Mouse (Mus musculus) frontal cortex, postnatal 14 days (tissue): ENCODE measurements around the gene Rpl26.
"Not testable (repeated sequence)": the region's sequence is repeated elsewhere in the genome, so short reads cannot be mapped to it uniquely, and the experiment has no call there.

Experiments used
- DNase-seq, 2 experiments: peaks; one replicate each; pipeline ENCODE4 v3.0.0; 2022; ENCODE audit warnings: low spot score in 2 of 2

Rpl26 gene

DNA sequence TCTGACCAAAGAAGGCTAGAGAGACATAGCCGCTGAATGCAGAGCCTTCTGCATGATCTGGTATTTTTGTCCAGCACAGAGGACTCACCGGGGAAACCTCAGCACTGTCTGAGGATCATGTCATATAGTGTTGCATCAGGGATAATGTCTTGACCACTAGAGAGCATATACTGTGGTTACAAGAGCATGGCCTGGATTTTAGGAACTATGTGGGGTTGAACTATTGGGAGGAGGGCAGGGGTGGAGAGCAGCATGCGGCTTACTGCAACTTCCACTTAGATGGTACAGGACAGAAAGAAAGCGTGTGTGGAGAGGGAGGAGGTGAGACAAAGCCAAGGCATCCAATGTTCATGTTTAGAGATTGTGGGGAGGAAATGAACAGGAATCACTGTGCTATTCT is 13.2 kb downstream of the Rpl26 start:
- DNase-seq, result no peak

DNA sequence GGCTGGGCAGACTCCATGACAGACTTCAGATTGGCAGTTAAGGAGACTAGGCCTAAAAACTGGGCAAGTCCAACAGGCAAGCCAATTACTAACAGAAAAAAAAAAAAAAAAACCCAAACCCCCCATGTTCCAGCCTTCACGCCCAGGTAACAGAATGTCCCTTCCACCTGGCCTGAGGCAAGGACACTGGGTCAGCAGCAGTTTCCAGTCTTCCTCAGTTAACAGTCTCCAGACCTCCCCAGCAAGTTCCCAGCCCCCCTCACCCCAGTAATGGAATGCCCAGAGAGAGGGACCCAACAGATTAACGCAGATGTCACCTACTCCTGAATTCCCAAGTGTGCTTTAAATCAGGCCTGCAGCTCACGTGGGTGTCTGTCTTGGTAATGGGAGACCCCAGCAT is 21.8 kb downstream of the Rpl26 start:
- DNase-seq, result no peak

DNA sequence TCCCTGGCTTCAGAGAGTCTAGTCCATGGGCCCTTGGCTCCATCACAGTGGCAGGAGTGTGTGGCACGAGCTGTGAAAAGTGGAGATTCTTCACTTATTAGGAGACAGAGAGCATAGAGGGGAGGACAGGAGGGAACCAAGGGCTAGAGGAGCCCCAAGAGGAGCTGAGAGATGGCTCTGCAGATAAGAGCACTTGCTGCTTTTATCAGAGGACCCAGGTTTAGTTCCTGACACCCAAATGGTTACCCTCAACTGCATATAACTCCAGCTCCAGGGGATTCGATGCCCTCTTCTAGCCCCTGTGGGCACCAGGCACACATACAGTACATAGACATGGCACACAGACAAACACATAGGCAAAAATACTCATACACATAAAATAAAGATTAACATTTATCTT is 23.4 kb downstream of the Rpl26 start:
- no peak for DNase-seq

DNA sequence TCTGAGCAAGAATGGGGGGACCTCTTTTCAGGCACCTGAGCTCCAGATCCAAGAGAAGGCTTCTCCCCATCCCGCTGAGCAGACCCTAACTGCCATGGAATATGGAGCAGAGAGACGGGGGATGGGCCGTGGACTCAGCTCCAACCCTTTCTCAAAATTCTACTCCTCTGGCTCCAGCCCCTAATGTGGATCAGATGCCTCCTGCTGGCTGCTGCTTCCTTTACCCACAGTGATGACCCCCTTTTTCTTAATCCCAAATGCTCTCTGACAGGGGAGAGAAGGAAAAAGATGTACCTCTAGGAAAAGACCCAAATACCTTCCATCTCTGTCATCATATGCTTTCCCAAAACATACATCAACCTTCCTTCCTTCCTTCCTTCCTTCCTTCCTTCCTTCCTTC is 25.6 kb downstream of the Rpl26 start, which contains the start of gene Odf4:
Gene Odf4, minus strand, starts transcription at position 101 of the 400 bp plus-strand sequence.
- DNase-seq, result no peak

DNA sequence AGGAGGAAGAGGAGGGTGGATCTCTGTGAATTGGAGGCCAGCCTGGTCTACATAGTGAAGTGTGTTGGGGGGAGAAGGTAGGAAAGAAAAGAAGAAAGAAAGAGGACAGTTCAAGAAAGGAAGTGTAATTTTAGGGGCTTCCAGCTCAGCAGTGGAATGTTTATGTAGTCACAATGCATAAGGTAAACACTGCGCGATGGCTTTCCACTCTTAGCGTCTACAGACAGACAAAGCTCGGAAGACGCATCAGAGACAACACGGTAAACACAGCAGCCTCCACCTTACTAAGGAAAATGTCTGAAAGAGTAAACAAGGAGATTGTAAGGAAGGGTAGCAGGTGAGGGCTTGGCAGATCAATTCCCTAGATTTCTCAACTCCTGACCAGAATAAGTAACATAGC is 28.6 kb downstream of the Rpl26 start:
- no peak for DNase-seq

DNA sequence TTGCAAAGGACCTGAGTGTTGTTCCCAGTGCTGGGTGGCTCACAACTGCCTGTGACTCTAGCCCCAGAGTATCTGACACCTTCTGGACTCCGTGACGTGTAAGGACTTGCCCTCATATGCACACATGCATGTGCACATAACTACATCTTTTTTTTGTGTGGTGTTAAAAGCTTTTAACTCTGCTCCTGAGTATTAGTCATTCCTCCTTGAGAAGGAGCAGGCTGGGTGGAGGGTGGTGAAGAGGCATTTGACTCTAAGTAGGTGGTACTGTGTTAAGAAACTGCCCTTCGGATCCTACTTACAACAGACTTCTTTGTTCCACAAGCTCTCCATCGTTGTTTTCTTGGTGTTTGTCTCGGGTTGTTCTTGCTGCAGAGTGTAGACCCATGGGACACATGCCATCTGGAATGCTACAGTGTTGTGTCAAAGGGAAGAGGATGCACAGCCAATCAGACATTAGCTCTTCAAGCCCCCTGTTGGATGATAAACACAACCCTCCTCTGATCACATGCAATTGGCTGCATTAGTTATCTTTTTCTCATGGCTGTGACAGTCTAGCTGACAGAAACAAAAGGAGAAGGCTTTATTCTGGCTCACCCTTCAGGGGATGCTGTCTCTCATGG is 32.6 kb downstream of the Rpl26 start:
- DNase-seq, result no peak

DNA sequence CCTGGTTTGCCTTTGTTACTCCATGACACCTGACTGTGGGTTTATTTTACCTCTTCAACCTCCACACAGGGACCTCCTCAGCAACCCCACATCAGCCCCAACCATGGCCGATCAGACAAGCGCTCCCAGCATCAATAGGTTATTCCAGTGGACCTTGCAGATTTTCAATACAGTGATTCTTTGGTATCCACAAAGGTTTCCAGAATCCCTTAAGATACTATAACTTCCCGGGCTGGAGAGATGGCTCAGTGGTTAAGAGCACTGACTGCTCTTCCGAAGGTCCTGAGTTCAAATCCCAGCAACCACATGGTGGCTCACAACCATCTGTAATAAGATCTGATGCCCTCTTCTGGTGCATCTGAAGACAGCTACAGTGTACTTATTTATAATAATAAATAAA is 35.6 kb downstream of the Rpl26 start:
- DNase-seq, result not testable (repeated sequence)

DNA sequence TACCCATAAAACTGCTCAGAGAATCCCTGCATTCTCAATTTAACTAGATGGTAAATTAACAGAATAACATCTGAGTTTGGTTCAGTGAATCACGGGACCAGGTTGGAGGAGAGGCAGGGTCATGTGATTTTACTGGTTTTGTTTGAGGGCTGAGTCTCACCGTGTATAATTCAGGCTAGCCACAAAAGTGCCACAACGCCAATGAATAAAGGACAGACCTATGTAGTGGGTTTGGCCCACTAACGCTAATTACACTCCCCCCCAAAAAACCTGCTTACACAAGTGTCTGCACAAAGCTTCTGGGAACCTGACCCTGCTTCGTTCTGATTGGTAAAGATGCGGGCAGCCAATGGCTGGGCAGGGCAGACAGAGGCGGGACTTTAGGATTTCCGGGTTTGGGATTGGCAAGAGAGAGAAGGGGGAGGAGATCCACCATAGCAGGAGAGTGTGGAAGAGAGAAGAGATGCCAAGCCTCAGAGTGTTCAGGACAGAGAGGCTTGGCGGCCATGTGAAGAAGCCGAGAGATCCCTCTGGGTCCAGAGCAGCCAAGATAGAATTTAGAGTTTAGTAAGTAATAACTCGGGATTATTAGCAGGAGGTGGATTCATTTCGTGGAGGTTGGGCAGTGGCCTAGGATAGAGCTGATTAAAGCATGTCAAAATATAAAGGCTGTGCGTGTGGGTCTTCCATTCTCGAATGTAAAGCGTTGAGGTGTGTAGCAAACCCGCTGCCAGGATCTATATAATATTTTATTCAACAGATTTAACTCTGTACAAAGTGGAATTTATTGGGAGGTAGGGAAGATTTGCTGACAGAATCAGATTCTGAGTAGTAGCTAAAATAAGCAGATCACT is 38.3 kb downstream of the Rpl26 start:
- DNase-seq, result peak; percentile 79 to 87

DNA sequence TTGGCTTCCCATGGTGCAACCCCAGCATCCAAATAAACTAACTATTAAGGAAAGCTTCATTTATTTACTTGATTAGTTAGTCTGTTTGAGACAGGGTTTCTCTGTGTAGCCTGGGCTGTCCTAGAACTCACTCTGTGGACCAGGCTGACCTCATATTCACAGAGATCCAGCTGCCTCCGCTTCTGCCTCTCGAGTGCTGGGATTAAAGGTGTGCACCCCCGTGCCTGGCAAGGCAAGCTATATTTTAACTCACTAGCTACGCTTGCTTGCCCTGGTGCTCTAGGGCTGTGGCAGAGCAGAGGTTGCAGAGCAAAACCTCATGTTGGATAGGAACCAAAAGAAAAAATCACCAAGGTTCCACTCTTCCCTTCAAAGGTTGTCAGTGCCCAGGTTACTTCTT is 39.1 kb downstream of the Rpl26 start:
- DNase-seq, result no peak

DNA sequence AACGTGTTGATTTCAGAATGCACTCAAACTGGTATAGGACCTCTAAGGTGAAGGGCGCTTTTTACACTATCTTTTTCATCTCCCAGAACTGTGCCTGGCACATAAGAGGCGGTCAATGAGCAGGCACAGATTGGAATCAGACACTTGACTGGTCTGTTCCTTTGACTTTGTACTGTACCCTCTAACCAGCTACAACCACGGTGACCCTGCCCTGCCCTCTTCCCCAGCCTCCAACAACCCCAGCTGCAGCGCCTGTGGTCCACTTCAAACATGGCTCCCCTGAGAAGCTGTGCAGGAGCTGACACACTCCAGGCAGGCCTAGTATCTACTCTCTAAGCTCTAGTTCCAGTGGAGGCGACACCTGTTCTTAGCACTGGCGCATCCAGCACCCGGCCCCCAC is 41.3 kb downstream of the Rpl26 start:
- no peak for DNase-seq

DNA sequence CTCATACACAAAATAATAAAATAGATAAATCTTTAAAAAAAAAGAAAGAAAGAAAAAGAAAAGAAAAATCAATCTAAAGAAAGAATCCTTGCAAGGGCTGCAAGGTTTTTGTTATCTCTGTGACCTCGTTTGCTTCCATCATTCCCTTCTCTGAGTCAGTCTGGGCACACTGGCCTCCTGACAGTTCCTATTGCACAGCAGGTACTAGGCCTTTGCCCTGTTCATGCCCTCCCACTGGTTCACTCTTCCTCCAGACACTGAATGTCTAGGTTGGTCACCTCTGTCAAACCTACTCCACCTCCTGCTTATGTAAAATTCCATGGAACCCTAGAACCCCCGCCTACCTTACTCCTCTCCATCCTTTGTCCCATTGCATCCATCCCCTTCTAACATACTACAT is 43.9 kb downstream of the Rpl26 start:
- no peak for DNase-seq

DNA sequence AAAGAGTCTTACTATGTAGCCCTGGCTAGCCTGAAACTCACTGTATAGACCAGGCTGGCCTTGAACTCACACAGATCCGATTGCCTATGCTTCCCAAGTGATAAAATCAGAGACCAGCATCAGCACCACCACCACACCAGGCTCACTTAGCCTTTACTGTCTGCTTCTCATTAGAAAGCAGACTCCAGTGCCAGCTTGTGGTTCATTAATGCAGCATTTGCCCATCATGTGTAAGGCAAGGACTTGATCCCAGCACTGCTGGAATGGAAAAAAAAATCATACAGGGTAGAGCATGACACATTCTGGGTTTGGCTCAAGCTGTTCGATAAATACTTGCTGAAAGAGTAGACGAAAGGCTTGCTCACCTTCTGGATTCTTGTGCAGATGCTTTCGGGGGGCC is 44.6 kb downstream of the Rpl26 start:
- no peak for DNase-seq

DNA sequence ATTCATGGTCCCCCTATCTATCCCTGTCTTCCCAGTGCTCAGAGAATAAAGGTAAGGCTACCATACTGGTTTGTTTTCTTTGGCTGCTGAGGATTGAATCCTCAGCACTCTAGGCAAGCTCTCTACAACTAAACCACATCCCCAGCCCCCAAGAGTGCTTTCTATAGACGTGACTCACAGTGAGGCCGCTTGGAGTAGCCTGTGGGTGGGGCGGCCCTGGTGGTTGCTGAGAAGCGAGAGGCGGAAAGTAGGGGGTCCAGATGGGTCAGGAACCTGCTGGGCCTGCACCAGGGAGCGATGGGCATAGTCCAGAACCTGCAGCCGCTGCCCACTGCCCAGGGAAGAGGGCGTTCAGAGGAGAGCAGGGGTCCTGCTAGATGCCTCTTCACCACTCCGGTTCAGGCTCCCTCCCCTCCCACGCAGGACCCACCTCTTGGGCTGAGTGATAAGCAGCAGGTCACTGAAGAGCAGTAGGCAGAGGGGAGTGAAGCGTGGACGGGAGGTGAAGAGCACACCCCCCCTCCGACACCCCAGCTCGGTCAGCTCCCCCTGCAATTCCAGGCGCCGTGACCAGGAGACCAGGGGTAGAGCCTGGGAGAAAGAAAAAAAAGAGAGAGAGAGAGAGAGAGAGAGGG is 45.5 kb downstream of the Rpl26 start:
- DNase-seq, result peak; percentile 20 to 40

DNA sequence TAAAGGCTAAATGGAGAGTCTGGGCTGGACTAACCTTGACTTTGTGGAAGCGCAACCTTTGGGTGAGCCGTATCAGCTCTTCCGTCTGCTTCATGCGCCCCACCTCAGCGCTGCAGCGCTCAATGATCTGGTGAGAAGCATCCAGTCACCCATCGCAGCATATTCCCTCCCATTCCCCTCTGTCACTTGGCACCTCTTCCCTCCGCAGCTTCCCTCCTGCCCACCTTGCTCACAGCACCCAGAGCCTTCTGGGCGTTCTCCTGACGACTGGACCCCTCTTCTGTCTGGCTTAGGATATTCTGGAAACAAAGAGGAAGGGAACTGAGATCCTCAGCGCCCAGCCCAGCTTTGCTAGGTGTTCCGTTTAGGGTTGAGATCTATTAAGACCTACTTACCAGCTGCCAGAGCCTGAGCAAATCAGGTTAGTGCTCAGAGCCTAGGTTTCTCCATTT is 46.2 kb downstream of the Rpl26 start:
- peak; percentile 26 to 42 for DNase-seq

DNA sequence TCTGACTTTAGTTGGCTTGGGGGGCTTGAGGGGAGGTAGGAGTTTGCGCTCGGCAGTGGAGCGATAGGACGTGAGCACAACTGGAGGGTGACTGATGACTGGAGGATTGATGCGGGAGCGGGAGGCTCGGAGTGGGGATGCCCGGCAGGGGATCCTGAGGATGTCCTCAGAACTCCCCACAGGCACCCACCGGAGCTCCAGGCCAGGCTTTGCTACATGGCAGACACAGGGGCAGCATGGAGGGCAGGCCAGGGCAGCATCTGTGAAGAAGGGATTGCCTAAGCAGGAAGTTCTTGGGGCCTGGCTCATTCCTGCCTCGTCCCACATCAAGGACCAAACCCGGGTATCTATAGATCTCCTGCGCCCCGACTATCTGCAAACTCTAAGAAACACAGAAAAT is 52.5 kb downstream of the Rpl26 start:
- no peak for DNase-seq

DNA sequence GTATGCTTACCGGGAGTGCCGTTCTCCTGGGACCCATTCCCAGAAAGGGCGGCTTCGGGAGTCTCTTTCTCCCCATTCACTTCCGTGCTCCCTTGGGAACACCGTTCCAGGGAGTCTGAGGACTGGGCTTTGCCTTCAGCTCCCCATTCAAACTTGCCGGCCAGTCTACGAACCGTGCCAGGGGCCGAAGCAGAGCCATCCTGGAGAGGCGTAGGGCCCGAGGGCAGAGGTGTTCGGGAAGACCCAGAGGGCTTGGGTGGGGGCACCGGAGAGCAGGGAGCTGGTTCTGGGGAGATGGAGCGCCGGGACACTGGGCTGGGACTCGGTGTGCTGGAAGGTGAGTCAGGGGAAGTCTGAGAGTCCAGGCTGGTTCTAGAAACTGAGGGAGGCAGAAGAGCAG is 53.0 kb downstream of the Rpl26 start:
- no peak for DNase-seq

DNA sequence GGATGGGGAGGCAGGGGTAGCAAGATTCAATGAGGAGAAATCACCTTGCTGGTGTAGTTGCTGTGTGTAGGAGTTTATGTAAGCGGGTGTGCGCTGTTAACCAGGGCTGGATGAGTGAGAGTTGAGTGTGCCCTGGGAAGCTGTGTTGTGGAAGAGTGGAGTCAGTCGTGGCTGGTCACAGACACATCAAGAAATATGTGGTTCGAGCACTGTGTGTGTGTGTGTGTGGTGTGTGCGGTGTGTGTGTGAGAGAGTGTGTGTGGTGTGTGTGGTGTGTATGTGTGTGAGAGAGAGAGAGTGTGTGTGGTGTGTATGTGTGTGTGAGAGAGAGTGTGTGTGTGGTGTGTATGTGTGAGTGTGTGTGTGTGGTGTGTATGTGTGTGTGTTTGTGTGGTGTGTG is 54.1 kb downstream of the Rpl26 start:
- no peak for DNase-seq

DNA sequence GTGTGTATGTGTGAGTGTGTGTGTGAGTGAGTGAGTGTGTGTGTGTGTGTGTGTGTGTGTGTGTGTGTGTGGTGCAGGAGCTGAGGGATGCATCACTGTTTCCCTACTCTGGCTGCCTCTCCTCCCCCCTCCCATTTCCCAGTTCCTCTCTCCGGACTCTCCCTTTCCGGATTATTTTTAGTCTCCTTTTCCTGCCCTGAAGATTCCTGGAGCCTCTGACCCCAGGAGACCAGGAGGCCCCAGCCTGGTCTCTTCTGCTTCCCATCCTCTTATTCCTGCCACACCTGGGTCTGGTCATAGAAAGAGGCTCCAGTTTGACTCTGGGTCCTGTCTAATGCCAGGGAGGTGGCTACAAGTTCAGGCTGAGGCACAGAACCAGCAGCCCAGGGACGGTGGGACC is 54.7 kb downstream of the Rpl26 start:
- DNase-seq, result no peak
